Mouse (Mus musculus) heart, adult 2 months (tissue): ENCODE data around the gene Fam78a. TPM values are rescaled to one million over a fixed set of nuclear protein-coding genes. Genes with fewer than 3 reads are reported as not detected.
A peak's percentile ranks its signal among the peaks of the same experiment; 100 is the strongest.

ENCODE experiments used
- DNase-seq, 2 experiments: peaks; one replicate each; pipeline ENCODE4 v3.0.0; 2021
- H3K27ac ChIP-seq: fragments of 200-600 bp; 2 replicates; pipeline ENCODE4 v1.8.1; 2022
- H3K27me3 ChIP-seq: fragments of 200-500 bp; 2 replicates; pipeline ENCODE4 v1.6.1; 2012; ENCODE audit warnings: mild to moderate bottlenecking, low read length, inconsistent platforms, mixed read lengths; ENCODE audit not compliant: control insufficient read depth, insufficient read depth
- H3K36me3 ChIP-seq: fragments of 200-500 bp; 2 replicates; pipeline ENCODE4 v1.6.1; 2012; ENCODE audit warnings: low read length, inconsistent platforms; ENCODE audit not compliant: control insufficient read depth, insufficient read depth
- H3K4me1 ChIP-seq: fragments of 200-500 bp; 2 replicates; pipeline ENCODE4 v1.6.1; 2011; ENCODE audit warnings: low read length; ENCODE audit not compliant: control insufficient read depth, insufficient read depth
- H3K4me3 ChIP-seq: fragments of 200-600 bp; 2 replicates; pipeline ENCODE4 v1.8.1; 2022
- H3K79me2 ChIP-seq: fragments of 200-500 bp; replicated peaks from 2 replicates; pipeline ENCODE4 v1.6.1; 2012; ENCODE audit warnings: mild to moderate bottlenecking, inconsistent platforms, low read length, moderate library complexity, mixed read lengths; ENCODE audit not compliant: control insufficient read depth, insufficient read depth
- H3K9ac ChIP-seq: fragments of 200-500 bp; 2 replicates; pipeline ENCODE4 v1.6.1; 2012; ENCODE audit warnings: low read depth, mild to moderate bottlenecking, control low read depth, inconsistent platforms, low read length, mixed read lengths
- CTCF ChIP-seq: fragments of 200-600 bp; IDR thresholded peaks from 2 replicates; pipeline ENCODE4 v1.8.1; 2022; ENCODE audit warnings: antibody characterized with exemption, mild to moderate bottlenecking, moderate library complexity
- EP300 ChIP-seq: fragments of 200-500 bp; IDR thresholded peaks from 2 replicates; pipeline ENCODE4 v1.6.1; 2011; ENCODE audit warnings: low read depth, low read length, control low read depth; ENCODE audit not compliant: insufficient read depth
- POLR2A ChIP-seq: fragments of 200-500 bp; IDR thresholded peaks from 2 replicates; pipeline ENCODE4 v1.6.1; 2011; ENCODE audit warnings: mild to moderate bottlenecking, low read depth, low read length, control low read depth; ENCODE audit not compliant: insufficient read depth
- WGBS: fragments of 180-500 bp; shearing (Covaris S2); methylation state at CpG from one replicate; pipeline ENCODE4 v1.1.7; 2018; 5-methylcytosine and 5-hydroxymethylcytosine counted together
- intact Hi-C: fragments of 180-260 bp; cut with DNase I; formaldehyde crosslinking; loops from one replicate; pipeline ENCODE4 v1.15.1; 2025
- polyA plus RNA-seq: library from polyadenylated mRNA; depleted of rRNA; stranded (reverse); fragments of >200 nt; gene quantifications from 2 replicates; pipeline ENCODE4 v1.2.3, GENCODE M21; 2012
- total RNA-seq, 2 experiments: library from RNA; stranded (reverse); gene quantifications; 2 replicates each; pipeline ENCODE4 v1.2.3; 2021

Gene Fam78a
- total and polyA plus RNA-seq, 3 experiments = 15.9 to 19.1 (median 18.7) TPM

DNA sequence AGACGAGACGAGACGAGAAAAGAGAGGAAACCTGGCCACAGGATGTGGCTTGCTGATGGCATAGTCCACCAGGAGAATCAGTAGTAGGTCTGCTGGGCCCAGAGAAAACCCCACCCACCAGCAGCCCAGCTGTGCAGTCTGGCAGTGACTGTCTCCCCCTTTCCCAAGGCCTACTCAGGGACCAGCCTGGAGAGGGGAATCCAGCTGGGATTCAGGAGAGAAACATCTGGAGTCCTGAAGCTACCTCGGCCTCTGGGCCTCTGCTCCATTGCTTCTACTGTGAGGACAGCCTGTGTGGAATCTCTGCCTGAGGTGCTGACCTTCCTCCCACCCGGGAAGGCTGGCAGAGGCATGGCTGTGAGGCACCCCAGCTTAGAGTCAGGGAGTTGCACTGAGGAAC lies 36.5 kb upstream of the Fam78a start:
- TF ChIP-seq CTCF (no peak), EP300 (0 out of 2 replicates have a peak, but pooled peaks have one; percentile 12), POLR2A (no peak)
- WGBS = 51% methylated on average over 5 of the region's 5 CpGs
- Histone ChIP-seq H3K79me2 (no peaks in the 10 kb centered on the region), H3K27ac (no peak overlapping the region), H3K27me3 (no peaks in the 10 kb centered on the region), H3K36me3 (no peaks in the 10 kb centered on the region), H3K4me1 (peaks cover 2% of the 10 kb centered on the region; the same call in 1 of the 2 replicates), H3K4me3 (no peak overlapping the region), H3K9ac (no peak overlapping the region)
- peak; percentile 49 to 58 for DNase-seq
- intact Hi-C loops = no loop called here

DNA sequence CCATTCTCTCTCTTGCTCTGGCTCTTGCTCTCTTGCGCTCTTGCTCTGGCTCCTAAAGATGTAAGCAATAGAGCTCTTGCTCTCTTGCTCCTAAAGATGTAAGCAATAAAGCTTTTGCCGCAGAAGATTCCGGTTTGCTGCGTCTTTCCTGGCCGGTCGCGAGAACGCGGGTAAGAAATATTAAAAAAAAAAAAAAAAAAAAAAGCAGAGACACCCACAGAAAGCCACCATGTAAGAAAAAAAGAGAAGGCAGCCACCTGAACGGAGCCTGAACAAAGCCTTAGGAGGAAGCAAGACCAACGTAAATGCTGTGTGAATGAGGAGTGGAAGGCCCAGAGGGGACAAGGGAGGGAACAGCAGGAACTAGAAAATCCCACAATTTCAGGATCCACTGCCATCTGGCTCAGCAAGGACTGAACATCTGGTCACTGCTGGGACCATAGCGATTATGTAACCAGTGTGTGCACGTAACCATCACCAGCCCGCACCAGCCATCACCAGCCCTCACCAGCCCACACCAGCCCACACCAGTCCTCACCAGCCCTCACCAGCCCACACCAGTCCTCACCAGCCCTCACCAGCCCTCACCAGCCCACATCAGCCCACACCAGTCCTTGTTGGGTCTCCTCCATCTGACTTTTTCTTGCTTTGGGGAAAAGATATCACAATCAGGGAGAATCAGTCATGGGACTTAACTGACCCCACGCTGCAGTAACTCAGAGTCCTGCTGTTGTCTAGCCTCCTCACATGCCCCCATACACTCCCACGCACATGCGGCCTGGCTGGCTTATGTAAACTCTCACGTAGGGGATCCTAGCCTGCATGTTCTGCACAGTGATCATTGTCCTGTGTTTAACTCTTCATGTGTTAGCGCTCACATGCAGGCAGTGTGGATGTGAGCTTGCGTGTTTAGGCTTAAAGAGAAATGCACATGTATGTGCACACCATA lies 35.4 kb upstream of the Fam78a start:
- peak; percentile 74 for DNase-seq
- Histone ChIP-seq H3K79me2 (no peaks in the 10 kb centered on the region), H3K4me1 (peaks cover 2% of the 10 kb centered on the region; the same call in 1 of the 2 replicates), H3K9ac (no peak overlapping the region), H3K27ac (peak overlapping the region; percentile 41), H3K4me3 (no peak overlapping the region), H3K27me3 (no peaks in the 10 kb centered on the region), H3K36me3 (no peaks in the 10 kb centered on the region)
- WGBS = 83% methylated on average over 20 of the region's 20 CpGs
- TF ChIP-seq EP300 = peak; percentile 55; the same call in 1 of the 2 replicates
- TF ChIP-seq POLR2A = no peak
- no peak for TF ChIP-seq CTCF
- intact Hi-C loops = no loop called here

DNA sequence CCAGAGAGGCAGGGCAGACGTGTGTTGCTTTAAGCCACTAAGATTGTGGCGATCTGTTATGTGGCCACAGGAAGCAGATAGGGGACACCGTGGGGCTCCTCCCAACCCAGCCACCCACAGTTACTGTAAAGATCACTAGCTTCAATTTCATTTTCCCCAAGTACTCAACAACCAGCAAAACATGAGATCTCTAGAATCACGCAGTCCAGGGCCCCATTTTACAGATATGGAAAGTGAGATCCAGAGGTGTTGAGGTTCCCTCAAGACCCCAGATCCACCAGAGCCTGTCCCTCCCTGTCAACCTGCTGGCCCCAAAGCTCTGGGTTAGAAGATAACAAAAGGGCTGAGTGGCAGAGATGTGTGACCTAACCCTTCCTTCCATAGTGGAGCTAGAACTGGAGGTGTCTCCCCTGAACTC lies 31.2 kb upstream of the Fam78a start:
- Histone ChIP-seq H3K27ac (no peak overlapping the region), H3K4me3 (no peak overlapping the region), H3K4me1 (peaks cover 2% of the 10 kb centered on the region; the same call in 1 of the 2 replicates), H3K79me2 (no peaks in the 10 kb centered on the region), H3K27me3 (no peaks in the 10 kb centered on the region), H3K36me3 (no peaks in the 10 kb centered on the region), H3K9ac (no peak overlapping the region)
- WGBS = 74% methylated on average over 4 of the region's 4 CpGs
- TF ChIP-seq POLR2A = no peak
- TF ChIP-seq EP300 = no peak
- no peak for TF ChIP-seq CTCF
- DNase-seq = no peak
- intact Hi-C loops = no loop called here

DNA sequence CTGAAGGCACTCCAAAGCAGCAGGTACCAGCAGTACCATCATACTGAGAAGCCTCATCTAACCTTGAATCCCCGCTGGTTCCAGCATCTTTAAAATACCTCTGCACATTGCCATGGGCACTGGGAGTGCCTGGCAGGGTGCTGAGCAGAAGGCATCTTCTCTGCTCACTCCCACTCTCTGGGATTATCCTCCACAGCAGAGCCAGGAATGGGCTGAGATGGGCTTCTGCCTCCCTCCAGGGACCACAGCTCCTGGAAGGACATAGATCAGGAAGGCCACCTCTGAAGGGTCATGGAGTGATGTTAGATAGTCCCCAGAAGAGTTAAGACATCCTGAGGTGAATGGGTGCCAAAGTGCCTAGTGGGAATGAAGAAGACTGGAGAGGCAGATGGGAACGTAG lies 27.9 kb upstream of the Fam78a start:
- WGBS = 64% methylated on average over 2 of the region's 2 CpGs

DNA sequence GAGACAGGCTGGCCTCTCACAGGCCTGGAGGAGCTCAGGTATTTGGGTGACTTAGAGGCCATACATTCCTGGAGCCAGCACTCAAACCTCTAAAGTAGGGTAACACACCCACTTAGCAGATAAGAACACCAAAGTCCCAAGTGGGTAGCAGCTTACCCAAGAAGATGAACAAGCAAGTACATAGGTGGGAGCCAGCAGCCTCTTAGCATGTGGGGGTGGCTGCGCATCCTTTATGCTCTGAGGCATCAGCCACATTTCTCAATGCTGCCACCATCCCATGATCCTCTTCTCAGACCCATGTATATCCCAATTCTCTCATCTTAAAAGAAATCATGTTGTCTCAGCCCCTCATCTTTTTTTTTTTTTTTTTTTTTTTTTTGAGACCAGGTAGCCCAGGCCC lies 26.6 kb upstream of the Fam78a start:
- no peak overlapping the region for H3K4me3 ChIP-seq
- intact Hi-C loops = no loop called here
- no peaks in the 10 kb centered on the region for H3K36me3 ChIP-seq
- no peak for TF ChIP-seq CTCF
- no peak for TF ChIP-seq POLR2A
- TF ChIP-seq EP300 = no peak
- WGBS = 100% methylated on average over 1 of the region's 1 CpGs
- no peaks in the 10 kb centered on the region for H3K27me3 ChIP-seq
- no peaks in the 10 kb centered on the region for H3K79me2 ChIP-seq
- H3K4me1 ChIP-seq = no peaks in the 10 kb centered on the region
- H3K9ac ChIP-seq = no peak overlapping the region
- no peak overlapping the region for H3K27ac ChIP-seq
- no peak for DNase-seq

More for the DNA sequence above, 27.9 kb upstream of the Fam78a start:
- no peak for DNase-seq
- H3K79me2 ChIP-seq = no peaks in the 10 kb centered on the region
- H3K27ac ChIP-seq = no peak overlapping the region
- no peaks in the 10 kb centered on the region for H3K27me3 ChIP-seq
- no peaks in the 10 kb centered on the region for H3K4me1 ChIP-seq
- TF ChIP-seq CTCF (no peak), POLR2A (no peak), EP300 (no peak)
- H3K36me3 ChIP-seq = no peaks in the 10 kb centered on the region
- no peak overlapping the region for H3K9ac ChIP-seq
- no peak overlapping the region for H3K4me3 ChIP-seq
- intact Hi-C loops = no loop called here

DNA sequence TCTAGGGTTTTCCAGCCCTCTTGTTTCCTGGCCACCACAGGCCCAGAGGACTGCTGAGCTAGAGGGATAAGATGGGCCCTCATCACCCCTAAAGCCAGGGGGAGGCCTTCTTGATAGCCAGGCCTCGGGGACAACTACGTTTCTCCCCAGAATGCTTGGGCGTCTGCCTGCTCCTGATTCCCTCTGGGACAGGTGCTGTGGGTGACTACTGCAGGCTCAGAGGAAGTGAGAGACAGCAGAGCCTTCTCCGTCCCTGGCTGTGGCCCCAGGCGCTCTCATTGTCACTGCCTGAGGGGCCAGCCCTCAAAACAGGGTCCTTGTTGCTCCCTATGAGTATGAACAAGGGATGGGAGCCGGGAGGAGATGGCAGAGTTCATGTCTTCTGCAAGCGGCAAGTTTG lies 21.3 kb upstream of the Fam78a start:
- Histone ChIP-seq H3K36me3 (no peaks in the 10 kb centered on the region), H3K79me2 (no peaks in the 10 kb centered on the region), H3K27me3 (no peaks in the 10 kb centered on the region), H3K9ac (no peak overlapping the region), H3K4me1 (no peaks in the 10 kb centered on the region; the same call in 1 of the 2 replicates), H3K27ac (peak overlapping the region; percentile 41; the same call in 1 of the 2 replicates), H3K4me3 (no peak overlapping the region)
- intact Hi-C loops = no loop called here
- no peak for TF ChIP-seq EP300
- TF ChIP-seq POLR2A = no peak
- WGBS = 72% methylated on average over 7 of the region's 7 CpGs
- no peak for DNase-seq
